Mouse (Mus musculus): ENCODE measurements around the gene Serhl.
"Not testable (repeated sequence)": the region's sequence is repeated elsewhere in the genome, so short reads cannot be mapped to it uniquely, and the experiment has no call there.

The Serhl gene

DNA sequence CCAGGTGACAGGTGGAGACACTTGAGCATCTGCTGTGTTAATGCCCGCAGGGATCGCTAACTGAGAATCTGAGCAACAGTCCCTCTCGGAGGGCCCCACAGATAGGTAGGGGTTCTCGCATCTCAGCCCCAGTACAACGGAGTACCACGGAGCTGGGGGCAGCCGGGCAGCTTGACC is at the start of gene Serhl:
TSS of gene Serhl (plus strand) at position 78 of the 177 bp plus-strand sequence.
- DNase-seq (ENCODE audit: low spot score in 2 of 2), result no peak

GRCm38 (mm10) chr15:83040156-83040555 is 49.1 kb upstream of the Serhl start:
- no peak for DNase-seq (ENCODE audit: low spot score in 2 of 2)

DNA sequence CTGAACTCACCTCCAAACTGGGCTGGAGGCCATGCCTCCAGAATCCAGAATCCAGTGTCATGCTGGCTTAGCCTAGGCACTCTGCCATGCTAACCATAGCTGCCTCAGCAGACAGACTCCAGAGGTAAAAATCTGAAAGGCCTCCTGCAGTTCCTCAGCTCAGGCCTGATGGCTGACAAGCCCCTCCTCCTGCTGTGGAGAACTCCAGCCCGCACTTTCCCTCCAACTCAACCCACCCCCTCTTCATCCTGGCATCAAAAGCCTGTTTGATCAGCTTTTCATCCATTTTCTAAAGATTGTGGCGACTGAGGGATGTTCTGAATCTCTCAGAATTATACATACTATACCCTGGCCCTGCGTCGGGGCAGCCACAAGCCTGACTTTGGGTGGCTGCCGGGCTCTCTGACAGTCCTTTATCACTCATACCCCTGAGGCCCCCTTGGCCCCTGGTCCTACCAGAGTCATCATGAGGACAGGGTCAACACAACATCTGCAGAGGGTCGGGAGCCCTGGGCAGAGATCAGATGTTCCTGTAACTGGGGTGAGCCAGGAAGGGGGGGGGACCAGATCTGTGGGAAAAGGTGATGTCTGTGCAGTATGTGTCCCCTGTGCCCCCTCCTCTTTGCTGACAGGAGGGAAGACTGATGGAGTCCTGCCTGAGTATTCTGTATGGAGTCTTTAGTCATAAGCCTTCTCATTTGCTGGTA is 46.5 kb upstream of the Serhl start:
- no peak for DNase-seq (ENCODE audit: low spot score in 2 of 2)

DNA sequence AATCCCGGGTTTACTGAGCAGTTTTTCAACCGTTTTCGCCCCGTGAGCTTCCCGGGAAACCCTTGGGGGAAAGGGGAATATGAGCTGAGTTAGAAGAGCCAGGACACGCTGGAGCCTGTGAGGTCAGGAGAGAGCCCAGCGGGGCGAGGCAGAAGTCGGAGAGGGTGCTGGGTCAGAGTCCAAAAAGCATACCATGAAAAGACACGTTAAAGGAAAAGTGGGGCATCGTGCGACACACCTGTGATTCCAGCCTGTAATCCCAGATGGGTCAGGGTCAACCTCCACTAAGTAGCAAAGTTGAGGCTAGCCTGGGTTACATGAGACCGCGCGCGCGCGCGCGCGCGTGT is 46.0 kb upstream of the Serhl start:
- DNase-seq (ENCODE audit: low spot score in 2 of 2), result no peak

DNA sequence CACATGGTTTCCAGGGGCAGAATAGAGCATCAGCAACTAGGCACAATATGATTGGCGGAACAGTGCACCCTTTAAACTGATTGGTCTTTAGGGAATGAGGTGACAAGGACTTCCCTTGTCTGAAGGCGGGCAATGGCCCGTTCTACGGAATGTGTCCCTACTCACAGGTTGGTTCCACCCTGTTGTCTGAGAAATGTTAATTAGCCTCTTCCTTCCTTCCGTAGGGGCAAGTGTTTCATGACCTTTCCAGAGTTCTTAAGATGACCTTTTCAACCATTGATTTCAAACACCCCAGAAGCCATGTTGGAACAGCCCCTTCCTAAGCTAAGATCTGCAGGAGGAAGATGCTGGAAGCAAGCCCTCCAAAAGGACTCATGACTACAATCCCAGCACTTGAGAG is 43.7 kb upstream of the Serhl start:
- DNase-seq (ENCODE audit: low spot score in 2 of 2), result not testable (repeated sequence)

DNA sequence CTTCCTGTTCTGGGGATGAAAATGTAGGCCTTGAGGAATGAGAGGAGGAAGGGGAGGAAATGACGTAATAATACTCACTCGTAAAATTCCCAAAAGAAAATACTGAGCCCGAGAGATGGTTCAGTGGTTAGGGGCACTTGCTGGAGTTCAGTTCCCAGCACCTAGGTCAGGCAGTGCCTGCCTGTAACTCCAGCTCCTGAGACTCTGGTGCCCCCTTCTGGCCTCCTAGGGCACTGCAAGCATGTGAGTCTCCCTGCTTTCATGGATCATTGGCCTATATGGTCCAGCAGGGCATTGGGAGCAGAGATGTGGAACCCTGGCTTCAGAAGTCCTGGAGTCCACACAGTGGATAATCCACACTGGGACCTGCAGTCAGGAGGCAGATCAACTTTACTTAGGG is 43.0 kb upstream of the Serhl start:
- DNase-seq (ENCODE audit: low spot score in 2 of 2), result no peak

DNA sequence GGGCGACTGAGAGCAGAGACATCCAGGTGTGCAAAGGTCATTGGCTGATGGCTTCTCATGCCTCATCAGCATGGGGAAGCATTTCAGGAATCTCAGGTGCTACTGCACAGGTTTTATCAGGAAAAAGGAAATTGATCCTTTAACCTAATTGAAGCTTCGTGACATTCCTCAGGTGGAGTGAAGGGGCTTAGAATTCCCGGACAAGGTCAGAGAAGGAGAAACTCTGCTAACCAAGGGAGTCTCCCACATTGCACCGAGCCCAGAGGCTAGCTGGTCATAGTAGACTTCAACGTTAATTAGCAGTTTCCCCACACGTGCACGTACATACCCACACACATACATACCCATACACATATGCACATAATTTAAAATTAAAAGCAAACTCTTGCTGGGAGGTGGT is 42.6 kb upstream of the Serhl start:
- DNase-seq (ENCODE audit: low spot score in 2 of 2), result no peak

GRCm38 (mm10) chr15:83052341-83053104 is 36.8 kb upstream of the Serhl start:
- DNase-seq (ENCODE audit: low spot score in 2 of 2), result no peak

DNA sequence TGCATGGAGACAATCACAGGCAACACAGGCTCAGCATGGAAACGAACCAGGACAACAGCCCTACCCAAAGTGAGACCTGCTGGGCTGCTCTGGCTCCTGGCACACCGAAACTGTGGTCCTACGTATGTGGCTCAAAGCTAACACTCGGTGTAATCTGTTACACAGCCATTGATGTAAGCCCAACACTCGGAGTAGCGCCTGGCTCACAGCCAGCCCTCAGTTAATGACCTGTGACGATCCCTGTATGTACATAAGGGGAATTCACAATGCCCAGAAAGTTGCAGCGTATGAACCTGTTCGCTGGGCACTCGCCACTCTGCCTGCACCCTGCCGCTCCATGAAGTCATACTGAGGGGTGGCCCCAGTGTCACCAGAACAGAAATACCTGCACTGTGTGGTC is 36.0 kb upstream of the Serhl start:
- DNase-seq (ENCODE audit: low spot score in 2 of 2), result no peak

DNA sequence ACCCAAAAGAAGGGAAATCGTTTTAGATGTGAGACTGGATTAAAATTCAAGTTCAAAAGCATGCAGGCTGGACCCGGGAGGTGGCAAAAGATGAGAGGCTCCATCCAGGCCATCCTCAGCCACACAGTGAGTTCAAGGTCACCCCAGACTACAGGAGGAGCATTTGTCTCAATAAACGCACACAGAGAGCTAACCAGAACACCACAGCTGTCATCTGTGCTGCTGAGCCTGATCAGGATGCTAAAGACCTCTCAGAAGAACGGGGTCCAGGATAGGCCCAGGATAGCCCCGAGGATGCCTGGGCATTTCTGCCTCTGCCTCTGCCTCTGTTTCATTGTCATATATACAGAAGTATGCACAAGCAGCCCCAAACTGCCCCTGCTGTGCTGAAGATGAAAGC is 33.7 kb upstream of the Serhl start:
- no peak for DNase-seq (ENCODE audit: low spot score in 2 of 2)

DNA sequence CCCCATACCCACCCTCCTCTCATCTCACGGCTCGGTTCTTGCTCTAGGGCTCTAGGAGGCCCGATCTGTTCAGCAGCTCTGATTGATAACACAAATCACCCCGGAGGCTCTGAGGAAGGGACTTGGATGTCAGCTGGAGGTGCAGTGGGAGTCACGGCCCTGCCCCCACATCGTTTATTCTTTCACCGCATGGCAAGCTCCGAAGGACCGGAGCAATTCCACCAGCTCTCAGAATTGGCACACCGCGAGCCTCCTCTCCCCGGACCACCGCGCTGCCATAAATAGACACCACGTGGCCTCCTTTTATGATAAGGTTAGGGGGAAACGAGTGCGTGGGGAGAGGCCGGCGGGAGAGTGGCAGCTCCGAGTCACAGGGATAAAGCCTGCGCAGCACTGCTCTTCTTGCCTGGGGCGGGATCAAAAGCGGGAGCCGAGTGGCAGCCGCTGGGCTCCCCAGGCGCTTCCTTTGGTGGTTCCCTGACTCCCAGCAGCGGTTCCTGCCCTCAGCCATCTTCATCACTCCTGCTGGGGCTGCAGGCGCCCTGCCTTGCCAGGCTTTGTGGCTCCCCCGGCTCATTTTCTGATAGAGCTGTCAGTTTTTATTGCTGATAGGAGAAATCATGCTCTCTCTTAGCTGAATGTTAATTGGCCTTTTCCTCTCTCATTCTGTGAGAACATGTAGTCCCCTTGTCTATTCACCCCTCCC is 32.8 kb upstream of the Serhl start:
- DNase-seq (ENCODE audit: low spot score in 2 of 2), result peak; percentile 68 to 72

GRCm38 (mm10) chr15:83057533-83057932 is 31.8 kb upstream of the Serhl start:
- no peak for DNase-seq (ENCODE audit: low spot score in 2 of 2)

GRCm38 (mm10) chr15:83059233-83059660 is 30.1 kb upstream of the Serhl start:
- DNase-seq (ENCODE audit: low spot score in 2 of 2), result no peak

DNA sequence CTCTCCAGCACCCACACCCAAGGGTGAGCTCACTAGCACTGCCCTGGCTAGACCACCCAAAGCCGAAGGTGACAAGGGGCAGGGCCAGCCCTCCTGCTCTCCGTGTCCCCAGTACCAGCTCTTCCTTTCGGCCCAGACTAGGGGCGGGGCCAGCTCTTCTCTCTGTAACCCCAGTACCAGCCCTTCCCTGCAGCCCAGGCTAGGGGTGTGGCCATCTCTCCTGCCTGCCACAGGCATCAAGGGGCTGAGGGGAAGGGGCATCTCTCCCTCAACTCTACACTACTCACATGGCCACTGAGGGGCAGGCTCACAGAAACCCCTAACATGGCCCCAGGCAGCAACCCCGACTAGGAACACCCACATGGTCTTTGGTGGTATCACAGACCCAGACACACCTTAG is 27.6 kb upstream of the Serhl start:
- DNase-seq (ENCODE audit: low spot score in 2 of 2), result no peak

DNA sequence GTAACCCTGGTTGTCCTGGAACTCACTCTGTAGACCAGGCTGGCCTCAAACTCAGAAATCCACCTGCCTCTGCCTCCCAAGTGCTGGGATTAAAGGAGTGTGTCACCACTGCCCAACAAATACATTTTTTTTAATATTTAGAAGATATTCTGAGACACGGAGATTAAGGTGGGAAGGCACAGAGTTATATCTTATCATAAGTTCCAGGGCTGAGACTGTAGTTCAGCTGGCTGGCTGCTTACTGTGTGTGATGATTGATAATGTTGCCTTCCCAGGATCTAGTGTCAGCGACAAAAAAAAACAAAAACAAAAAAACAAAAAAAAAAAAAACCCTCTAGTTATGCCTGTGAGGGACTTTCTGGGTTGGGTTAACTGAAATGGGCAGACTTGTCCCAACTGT is 26.7 kb upstream of the Serhl start:
- not testable (repeated sequence) for DNase-seq (ENCODE audit: low spot score in 2 of 2)

- peak; percentile 70 to 77 for DNase-seq (ENCODE audit: low spot score in 2 of 2)
Observed at GRCm38 (mm10) chr15:83065543-83065942, 23.8 kb upstream of the Serhl start.

- DNase-seq (ENCODE audit: low spot score in 2 of 2), result no peak
Observed at GRCm38 (mm10) chr15:83068270-83068669, 21.0 kb upstream of the Serhl start.

- DNase-seq (ENCODE audit: low spot score in 2 of 2), result no peak
Observed at GRCm38 (mm10) chr15:83070942-83071341, 18.4 kb upstream of the Serhl start.

GRCm38 (mm10) chr15:83071752-83072151 is 17.6 kb upstream of the Serhl start:
- DNase-seq (ENCODE audit: low spot score in 2 of 2), result no peak

DNA sequence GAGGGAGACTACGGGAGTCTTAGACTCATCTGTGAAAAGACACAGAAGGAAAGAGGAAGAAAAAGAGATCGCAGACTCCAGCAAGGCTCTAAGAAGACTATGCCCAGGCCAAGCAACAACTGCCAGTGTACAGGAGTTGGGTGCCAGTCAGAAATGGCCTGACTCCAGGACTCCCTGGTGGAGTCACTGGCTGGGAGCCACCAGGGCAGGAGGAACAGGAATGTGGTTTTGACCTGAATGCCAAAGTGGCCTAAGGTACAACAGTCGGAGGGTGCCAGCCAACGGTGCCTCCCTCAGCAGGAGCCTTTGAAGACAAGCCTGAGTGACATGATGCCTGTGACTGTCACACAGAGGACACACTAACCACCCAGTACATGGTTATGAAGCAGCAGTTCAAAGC is 15.1 kb upstream of the Serhl start:
- no peak for DNase-seq (ENCODE audit: low spot score in 2 of 2)

GRCm38 (mm10) chr15:83075607-83076525 is 13.4 kb upstream of the Serhl start:
- DNase-seq (ENCODE audit: low spot score in 2 of 2), result no peak

DNA sequence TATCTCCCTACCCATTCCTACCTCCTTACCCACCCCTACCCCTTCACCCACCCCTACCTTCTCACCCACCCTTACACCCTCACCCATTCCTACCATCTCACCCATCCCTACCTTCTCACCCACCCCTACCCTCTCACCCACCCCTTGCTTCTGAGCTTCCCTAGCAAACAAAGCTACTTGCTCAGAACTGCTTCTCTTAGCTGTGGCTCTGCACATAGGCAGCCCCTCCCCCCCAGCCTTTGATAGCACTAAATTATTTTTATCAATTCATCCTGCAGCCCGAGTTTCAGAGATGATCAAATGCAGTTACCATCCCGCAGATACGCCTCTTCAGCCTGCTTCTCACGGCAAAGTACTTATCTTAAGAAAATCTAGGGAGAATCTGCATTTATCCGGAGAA is 5.8 kb upstream of the Serhl start:
- DNase-seq (ENCODE audit: low spot score in 2 of 2), result no peak
